Mouse (Mus musculus): ENCODE results near the gene Akap7.

- TF ChIP-seq CTCF (IDR thresholded peaks at IDR 0.05; ENCODE audit: control insufficient read depth, insufficient read depth, insufficient replicate concordance, low read depth, low read length) (no peak), POLR2A (IDR thresholded peaks at IDR 0.05; ENCODE audit: control insufficient read depth, low read depth, low read length) (no peak)
Observed at GRCm38 (mm10) chr10:25319531-25319930, 11.9 kb upstream of the Akap7 start.

Measured in testis, adult 2 months (tissue).